Mouse (Mus musculus): ENCODE data around the gene Dctpp1.

- no peak for TF ChIP-seq POLR2A (IDR thresholded peaks at IDR 0.05; ENCODE audit: low read depth, low read length)
- no peak for TF ChIP-seq CTCF (IDR thresholded peaks at IDR 0.05; ENCODE audit: extremely low read depth, insufficient read length, insufficient replicate concordance, low read depth, low read length)
Measured at GRCm38 (mm10) chr7:127223515-127224478, 36.7 kb downstream of the Dctpp1 start.
